Mouse (Mus musculus) liver, embryonic 14.5 days (tissue): ENCODE measurements around the gene Cela1.

Experiments used
- CTCF ChIP-seq: IDR thresholded peaks from 2 replicates; pipeline ENCODE4 v1.5.1; 2016; ENCODE audit warnings: antibody characterized with exemption, low read depth, control low read depth
- EP300 ChIP-seq: IDR thresholded peaks from 2 replicates; pipeline ENCODE4 v1.6.1; 2016; ENCODE audit warnings: antibody characterized with exemption, low read depth

DNA sequence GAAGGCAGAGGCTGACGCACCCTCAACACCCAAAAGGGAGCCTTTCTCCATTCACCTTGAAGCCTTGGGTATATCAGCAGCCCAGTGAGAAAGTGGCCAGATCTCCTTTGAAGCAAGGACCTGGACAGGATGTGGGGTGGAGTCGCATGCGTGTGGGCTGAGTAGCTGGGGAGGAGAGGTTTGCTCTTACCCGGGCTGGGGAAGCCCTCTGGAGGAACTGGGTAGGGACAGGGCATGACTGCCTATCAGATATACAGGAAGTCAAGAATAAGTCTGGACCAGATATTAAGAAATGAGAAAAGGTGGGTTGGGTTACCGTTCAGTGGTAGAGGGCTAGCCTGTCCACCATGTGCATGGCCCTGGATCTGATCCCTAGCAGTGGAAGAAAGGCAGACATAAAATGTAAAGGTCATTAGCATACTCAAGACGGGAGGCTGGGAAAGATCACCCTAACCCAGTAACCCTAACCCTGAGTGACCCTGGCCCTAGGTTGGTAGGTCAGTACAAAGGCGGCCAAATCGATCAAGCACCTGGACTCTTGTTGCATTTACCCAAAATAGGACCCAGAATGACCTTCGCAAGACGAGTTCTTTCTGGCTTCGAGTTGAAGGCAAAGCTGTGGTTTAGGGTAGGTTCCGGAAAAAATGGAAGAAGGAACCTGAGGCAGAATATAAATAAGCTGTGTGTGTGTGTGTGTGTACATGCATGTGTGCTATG is 56.1 kb downstream of the Cela1 start:
- TF ChIP-seq CTCF (no peak), EP300 (no peak)
